Mouse (Mus musculus) erythroblast, embryonic 14.5 days (primary cell): Measurements from ENCODE around the gene Esd.

Experiments
- GATA1 ChIP-seq: IDR thresholded peaks from 2 replicates; pipeline ENCODE4 v1.6.1; 2012; ENCODE audit warnings: low read length, inconsistent platforms, mixed read lengths
- TAL1 ChIP-seq: IDR thresholded peaks from 3 replicates; pipeline ENCODE4 v1.6.1; 2012; ENCODE audit warnings: low read length, inconsistent platforms, mixed read lengths

DNA sequence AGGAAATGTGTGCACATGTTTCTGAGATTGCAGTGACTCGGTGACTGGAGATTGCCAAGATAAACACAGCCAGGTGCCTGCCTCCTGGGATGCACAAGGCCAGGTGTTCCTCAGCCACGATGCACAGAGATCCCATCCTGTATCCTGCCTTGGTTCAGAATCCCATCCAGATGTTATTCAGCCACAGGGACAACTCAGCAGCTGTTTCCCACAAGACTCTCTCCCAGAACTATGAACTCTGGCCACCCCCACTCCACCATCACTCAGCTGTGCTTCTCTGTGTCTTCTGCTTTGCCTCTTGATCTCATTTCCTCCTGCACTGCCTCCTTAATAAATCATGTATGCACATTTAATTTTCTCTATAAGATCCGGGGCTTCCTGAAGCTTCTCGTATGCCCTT is 35.3 kb upstream of the Esd start:
- no peak for TF ChIP-seq TAL1
- no peak for TF ChIP-seq GATA1
